Comparison of ENCODE assay signal across 14 mouse cellular contexts in genomic region chr14:20829523-20830366, GRCm38 (mm10). TPM values are rescaled to one million over a fixed set of nuclear protein-coding genes. Genes with fewer than 3 reads are reported as not detected.
DNase-seq lines count a peak whose midpoint lies in the region; ATAC-seq and TF ChIP-seq lines count a peak whose summit lies in the region.
"Had no signal": no experiment of that assay in that cellular context is flagged by ENCODE, and none has a peak within 500 bp of the region (broad histone marks: within the 10 kb centered on the region; RNA-seq: fewer than 3 reads in every experiment).

No protein-coding gene starts in this region.

- H3K4me3 ChIP-seq in kidney, embryonic 16.5 days (ENCODE audit: low read length) = no peak overlapping the region
- peak overlapping the region in 1 of 2 experiments; percentile 52; a peak in 2 of 4 replicates for H3K4me3 ChIP-seq in MEL (ENCODE audit: control insufficient read depth in 1 of 2, insufficient read depth in 1 of 2, low read depth in 2 of 2, low read length in 2 of 2)
- no peak overlapping the region for H3K4me3 ChIP-seq in liver, embryonic 13.5 days (replicated peaks)
- H3K4me3 ChIP-seq in forebrain, embryonic 13.5 days = no peak overlapping the region
- H3K4me3 ChIP-seq in hindbrain, embryonic 13.5 days = no peak overlapping the region
- H3K4me3 ChIP-seq: embryonic facial prominence, embryonic 12.5 days; midbrain, embryonic 12.5 days; neural tube, embryonic 13.5 days had no signal

- no peak for TF ChIP-seq RAD21 in MEL (IDR thresholded peaks at IDR 0.05; ENCODE audit: low read depth, low read length)

- no peaks in the 10 kb centered on the region for H3K27me3 ChIP-seq in kidney, embryonic 16.5 days (ENCODE audit: insufficient read depth, low read length)
- peaks cover 3 to 10% of the 10 kb centered on the region in 2 experiments for H3K27me3 ChIP-seq in MEL (ENCODE audit: control insufficient read depth in 1 of 2, insufficient read depth in 2 of 2, low read length in 2 of 2)
- peaks cover 8% of the 10 kb centered on the region for H3K27me3 ChIP-seq in liver, embryonic 13.5 days
- no peaks in the 10 kb centered on the region for H3K27me3 ChIP-seq in forebrain, embryonic 13.5 days
- peaks cover 4% of the 10 kb centered on the region; the same call in 1 of the 2 replicates for H3K27me3 ChIP-seq in hindbrain, embryonic 13.5 days
- H3K27me3 ChIP-seq: embryonic facial prominence, embryonic 12.5 days; midbrain, embryonic 12.5 days; neural tube, embryonic 13.5 days had no signal

- TF ChIP-seq POLR2A in MEL (IDR thresholded peaks at IDR 0.05; ENCODE audit: control insufficient read depth in 1 of 2, insufficient read depth in 1 of 2, low read depth in 1 of 2, low read length in 2 of 2, poor library complexity in 1 of 2) = no peak

- no peak overlapping the region for H3K4me2 ChIP-seq in kidney, embryonic 16.5 days (replicated peaks; ENCODE audit: low read depth, low read length)
- H3K4me2 ChIP-seq in liver, embryonic 13.5 days = peak overlapping the region; percentile 16; the same call in 1 of the 2 replicates
- no peak overlapping the region for H3K4me2 ChIP-seq in forebrain, embryonic 13.5 days
- no peak overlapping the region for H3K4me2 ChIP-seq in hindbrain, embryonic 13.5 days
- H3K4me2 ChIP-seq: embryonic facial prominence, embryonic 12.5 days; midbrain, embryonic 12.5 days; neural tube, embryonic 13.5 days had no signal

- no peak for TF ChIP-seq EP300 in MEL (IDR thresholded peaks at IDR 0.05; ENCODE audit: low read depth in 1 of 2, low read length in 2 of 2)

- H3K4me1 ChIP-seq in kidney, embryonic 16.5 days (ENCODE audit: insufficient read depth, low read length) = peaks cover 10% of the 10 kb centered on the region; the same call in 1 of the 2 replicates
- H3K4me1 ChIP-seq in MEL (ENCODE audit: control insufficient read depth in 1 of 2, insufficient read depth in 2 of 2, low read length in 2 of 2) = peaks cover 2 to 8% of the 10 kb centered on the region in 2 experiments; a peak in 3 of 4 replicates
- H3K4me1 ChIP-seq in liver, embryonic 13.5 days (replicated peaks) = 0 out of 2 replicates have a peak, but pooled peaks cover 4% of the 10 kb centered on the region
- H3K4me1 ChIP-seq in forebrain, embryonic 13.5 days = no peaks in the 10 kb centered on the region
- H3K4me1 ChIP-seq in hindbrain, embryonic 13.5 days (replicated peaks) = no peaks in the 10 kb centered on the region
- H3K4me1 ChIP-seq: embryonic facial prominence, embryonic 12.5 days; midbrain, embryonic 12.5 days; neural tube, embryonic 13.5 days had no signal

- no peak for ATAC-seq in kidney, embryonic 16.5 days (ENCODE audit: low FRiP score, low TSS enrichment)
- ATAC-seq in liver, embryonic 13.5 days (ENCODE audit: low read depth) = no peak
- ATAC-seq in forebrain, embryonic 13.5 days = no peak
- ATAC-seq in hindbrain, embryonic 13.5 days (ENCODE audit: low FRiP score) = no peak

- H3K36me3 ChIP-seq in kidney, embryonic 16.5 days (ENCODE audit: insufficient read depth, low read length) = no peaks in the 10 kb centered on the region
- H3K36me3 ChIP-seq in MEL (ENCODE audit: control insufficient read depth in 1 of 2, insufficient read depth in 2 of 2, low read length in 2 of 2) = peaks cover 0 to 4% of the 10 kb centered on the region in 2 experiments; a peak in 1 of 4 replicates
- H3K36me3 ChIP-seq in liver, embryonic 13.5 days = no peaks in the 10 kb centered on the region
- H3K36me3 ChIP-seq in forebrain, embryonic 13.5 days (ENCODE audit: poor library complexity, severe bottlenecking) = no peaks in the 10 kb centered on the region
- no peaks in the 10 kb centered on the region for H3K36me3 ChIP-seq in hindbrain, embryonic 13.5 days
- H3K36me3 ChIP-seq: embryonic facial prominence, embryonic 12.5 days; G1E; midbrain, embryonic 12.5 days; neural tube, embryonic 13.5 days had no signal

- TF ChIP-seq CTCF in MEL (IDR thresholded peaks at IDR 0.05 in 2 of 3, conservative IDR thresholded peaks at IDR 0.05 in 1 of 3; ENCODE audit: control insufficient read depth in 1 of 3, insufficient read depth in 1 of 3, low read depth in 2 of 3, low read length in 3 of 3, poor library complexity in 1 of 3, severe bottlenecking in 1 of 3) = no peak

- peak overlapping the region; percentile 46; the same call in 1 of the 2 replicates for H3K27ac ChIP-seq in kidney, embryonic 16.5 days (ENCODE audit: low read length)
- H3K27ac ChIP-seq in MEL (ENCODE audit: control insufficient read depth, low read depth, low read length) = no peak overlapping the region
- H3K27ac ChIP-seq in liver, embryonic 13.5 days = peak overlapping the region; percentile 47
- no peak overlapping the region for H3K27ac ChIP-seq in forebrain, embryonic 13.5 days
- no peak overlapping the region for H3K27ac ChIP-seq in hindbrain, embryonic 13.5 days
- H3K27ac ChIP-seq: embryonic facial prominence, embryonic 12.5 days; midbrain, embryonic 12.5 days; neural tube, embryonic 13.5 days had no signal

- WGBS in kidney, embryonic 16.5 days = 68% methylated on average over 12 of the region's 12 CpGs
- 21% methylated on average over 12 of the region's 12 CpGs for WGBS in liver, embryonic 13.5 days (ENCODE audit: insufficient replicate concordance)
- 89% methylated on average over 12 of the region's 12 CpGs for WGBS in forebrain, embryonic 13.5 days
- WGBS in hindbrain, embryonic 13.5 days = 90% methylated on average over 12 of the region's 12 CpGs

- no peaks in the 10 kb centered on the region for H3K79me2 ChIP-seq in MEL (ENCODE audit: control insufficient read depth, insufficient read depth, low read length, poor library complexity)

- DNase-seq in kidney, postnatal 10 days = no peak
- DNase-seq in A20 (ENCODE audit: low read depth, low spot score) (peak; percentile 82), MEL (ENCODE audit: low read depth, low spot score) (peak; percentile 74)
- no peak for DNase-seq in liver, embryonic 13.5 days
- DNase-seq in cerebellum, postnatal 10 days = no peak
- DNase-seq: left cerebral cortex, postnatal 4 days; thymus, adult 2 months had no signal

- H3K9ac ChIP-seq in kidney, embryonic 16.5 days (replicated peaks; ENCODE audit: low read length) = 0 out of 2 replicates have a peak overlapping the region, but pooled peaks have one; percentile 26
- 0 out of 2 replicates have a peak overlapping the region, but pooled peaks have one; percentile 7 for H3K9ac ChIP-seq in MEL (ENCODE audit: control insufficient read depth, low read depth, low read length, poor library complexity, severe bottlenecking)
- no peak overlapping the region for H3K9ac ChIP-seq in liver, embryonic 13.5 days
- H3K9ac ChIP-seq in forebrain, embryonic 13.5 days = no peak overlapping the region
- H3K9ac ChIP-seq in hindbrain, embryonic 13.5 days = no peak overlapping the region
- H3K9ac ChIP-seq: embryonic facial prominence, embryonic 12.5 days; midbrain, embryonic 12.5 days; neural tube, embryonic 13.5 days had no signal

- no peaks in the 10 kb centered on the region for H3K9me3 ChIP-seq in kidney, embryonic 16.5 days (ENCODE audit: low read length)
- no peaks in the 10 kb centered on the region for H3K9me3 ChIP-seq in MEL (replicated peaks; ENCODE audit: insufficient read depth, low read length)
- no peaks in the 10 kb centered on the region for H3K9me3 ChIP-seq in liver, embryonic 13.5 days (replicated peaks)
- H3K9me3 ChIP-seq in forebrain, embryonic 13.5 days (replicated peaks) = no peaks in the 10 kb centered on the region
- no peaks in the 10 kb centered on the region for H3K9me3 ChIP-seq in hindbrain, embryonic 13.5 days
- H3K9me3 ChIP-seq: embryonic facial prominence, embryonic 12.5 days; G1E; midbrain, embryonic 12.5 days; neural tube, embryonic 13.5 days had no signal

TF ChIP-seq in MEL, 35 proteins besides CTCF, POLR2A, EP300 and RAD21:
- 0 out of 2 replicates have a peak, but pooled peaks have one; percentile 30 for TF ChIP-seq TBP (IDR thresholded peaks at IDR 0.05; ENCODE audit: low read depth, low read length)
- no peak for TF ChIP-seq SIN3A (IDR thresholded peaks at IDR 0.05; ENCODE audit: low read length)
- peak; percentile 81 for TF ChIP-seq ZNF384 (IDR thresholded peaks at IDR 0.05; ENCODE audit: low read depth, low read length)
- 0 out of 2 replicates have a peak, but pooled peaks have one; percentile 50 for TF ChIP-seq MAFK (IDR thresholded peaks at IDR 0.05; ENCODE audit: borderline replicate concordance, low read depth, low read length)

RNA-seq across cellular contexts. Expression of gene Plau, which starts 6.7 kb away (rescaled TPM):
- 21.7 and 21.8 TPM in 2 replicates for polyA plus RNA-seq in kidney, embryonic 16.5 days (2015; fragmentation: Nextera tagmentation; extraction: Ambion mirVana)
- total RNA-seq in MEL (2012; rRNA removed) = not detected in 2 replicates
- polyA plus RNA-seq in MEL (2012; ENCODE audit: insufficient read depth in 1 of 2, insufficient read length in 2 of 2, low read depth in 1 of 2, low replicate concordance in 2 of 2, missing spikeins in 1 of 2) = under 1 TPM in 1 of 2 experiments, not detected in 1; 0.04 TPM
- polyA plus RNA-seq in liver, embryonic 13.5 days (2015; fragmentation: Nextera tagmentation; extraction: Ambion mirVana) = 0.74 and 0.76 TPM in 2 replicates
- polyA plus RNA-seq in forebrain, embryonic 13.5 days (2015; fragmentation: Nextera tagmentation; extraction: Ambion mirVana) = 0.27 and 0.35 TPM in 2 replicates
- 0.40 and 0.45 TPM in 2 replicates for polyA plus RNA-seq in hindbrain, embryonic 13.5 days (2015; fragmentation: Nextera tagmentation; extraction: Ambion mirVana)
- polyA plus RNA-seq: G1E had no signal

RNA-seq across cellular contexts. Expression of gene Camk2g, which starts 35.9 kb away (rescaled TPM):
- 41.7 and 46.0 TPM in 2 replicates for polyA plus RNA-seq in kidney, embryonic 16.5 days (2015; fragmentation: Nextera tagmentation; extraction: Ambion mirVana)
- total RNA-seq in MEL (2012; rRNA removed) = 14.1 and 15.6 TPM in 2 replicates
- 10 to 100 TPM in 1 of 2 experiments, not detected in 1; 27.1 TPM for polyA plus RNA-seq in MEL (2012; ENCODE audit: insufficient read depth in 1 of 2, insufficient read length in 2 of 2, low read depth in 1 of 2, low replicate concordance in 2 of 2, missing spikeins in 1 of 2)
- polyA plus RNA-seq in liver, embryonic 13.5 days (2015; fragmentation: Nextera tagmentation; extraction: Ambion mirVana) = 10.6 and 10.7 TPM in 2 replicates
- polyA plus RNA-seq in forebrain, embryonic 13.5 days (2015; fragmentation: Nextera tagmentation; extraction: Ambion mirVana) = 60.7 and 81.8 TPM in 2 replicates
- 116 and 131 TPM in 2 replicates for polyA plus RNA-seq in hindbrain, embryonic 13.5 days (2015; fragmentation: Nextera tagmentation; extraction: Ambion mirVana)

Comparison
In these comparisons a context has a peak if more than half of its experiments do, and no peak if none do; other contexts are left out.
1. H3K27ac ChIP-seq: peak in kidney, embryonic 16.5 days (single experiment) and liver, embryonic 13.5 days (single experiment); none in MEL (single experiment), forebrain, embryonic 13.5 days (single experiment) and hindbrain, embryonic 13.5 days (single experiment).
2. H3K9ac ChIP-seq: peak in kidney, embryonic 16.5 days (single experiment) and MEL (single experiment); none in liver, embryonic 13.5 days (single experiment), forebrain, embryonic 13.5 days (single experiment) and hindbrain, embryonic 13.5 days (single experiment).
3. DNase-seq: peak in A20 (single experiment) and MEL (single experiment); none in kidney, postnatal 10 days (single experiment), liver, embryonic 13.5 days (single experiment) and cerebellum, postnatal 10 days (0 of 2).
4. RNA of gene Plau, which starts 6.7 kb away (polyA plus RNA-seq): 21.7 to 21.8 TPM in kidney, embryonic 16.5 days; 0.74 to 0.76 TPM in liver, embryonic 13.5 days, 0.40 to 0.45 TPM in hindbrain, embryonic 13.5 days, 0.27 to 0.35 TPM in forebrain, embryonic 13.5 days and 0.04 TPM in MEL; every median in the first group is over 10 times any median in the second.